Mouse (Mus musculus) stomach, embryonic 16.5 days (tissue): ENCODE measurements around the gene Grm1. TPM values are rescaled to one million over a fixed set of nuclear protein-coding genes. Genes with fewer than 3 reads are reported as not detected.
A peak's percentile ranks its signal among the peaks of the same experiment; 100 is the strongest.

Experiments used
- ATAC-seq: fragments of 200-750 bp; cut with Nextera tagmentation; 2 replicates; pipeline ENCODE4 v1.8.0; 2017; ENCODE audit warnings: moderate number of reproducible peaks, moderate TSS enrichment; ENCODE audit not compliant: insufficient read depth, low FRiP score
- H3K27ac ChIP-seq: fragments of 300-500 bp; sonication (generic); 2 replicates; pipeline ENCODE4 v1.5.1; 2014; ENCODE audit warnings: low read length
- H3K27me3 ChIP-seq: fragments of 300-500 bp; sonication (generic); 2 replicates; pipeline ENCODE4 v1.6.1; 2014; ENCODE audit warnings: low read length, control low read depth, mixed read lengths; ENCODE audit not compliant: control insufficient read depth, insufficient read depth
- H3K36me3 ChIP-seq: fragments of 300-500 bp; sonication (generic); 2 replicates; pipeline ENCODE4 v1.6.1; 2014; ENCODE audit warnings: low read length; ENCODE audit not compliant: control insufficient read depth, insufficient read depth
- H3K4me1 ChIP-seq: fragments of 300-500 bp; sonication (generic); 2 replicates; pipeline ENCODE4 v1.6.1; 2014; ENCODE audit warnings: low read length, control low read depth, mixed read lengths; ENCODE audit not compliant: control insufficient read depth, insufficient read depth
- H3K4me2 ChIP-seq: fragments of 300-500 bp; sonication (generic); 2 replicates; pipeline ENCODE4 v1.6.1; 2014; ENCODE audit warnings: low read depth, low read length, mixed read lengths
- H3K4me3 ChIP-seq: fragments of 300-500 bp; sonication (generic); replicated peaks from 2 replicates; pipeline ENCODE4 v1.5.1; 2014; ENCODE audit warnings: mild to moderate bottlenecking, low read length
- H3K9ac ChIP-seq: fragments of 300-500 bp; sonication (generic); 2 replicates; pipeline ENCODE4 v1.6.1; 2014; ENCODE audit warnings: low read length
- H3K9me3 ChIP-seq: fragments of 300-500 bp; sonication (generic); replicated peaks from 2 replicates; pipeline ENCODE4 v1.6.1; 2016; ENCODE audit warnings: low read length, control low read depth; ENCODE audit not compliant: control insufficient read depth
- WGBS: fragments of 180-500 bp; shearing (Covaris S2); extraction: QIAGEN DNeasy Blood & Tissue Kit; methylation state at CpG from one replicate; pipeline ENCODE4 v1.1.7; 2014; 5-methylcytosine and 5-hydroxymethylcytosine counted together
- polyA plus RNA-seq: library from polyadenylated mRNA; unstranded; fragments of >200 nt; fragmentation: Nextera tagmentation; extraction: Ambion mirVana; gene quantifications from 2 replicates; pipeline ENCODE4 v1.2.1, GENCODE M21; 2015

The Grm1 gene
- polyA plus RNA-seq, 1 experiment from 2014 or later, result 0.05 TPM

GRCm38 (mm10) chr10:10866278-10866677 is 215.9 kb downstream of the Grm1 start:
- Histone ChIP-seq H3K4me3 (no peak overlapping the region), H3K4me2 (no peak overlapping the region), H3K9ac (no peak overlapping the region), H3K27ac (no peak overlapping the region), H3K27me3 (no peaks in the 10 kb centered on the region), H3K4me1 (no peaks in the 10 kb centered on the region), H3K36me3 (no peaks in the 10 kb centered on the region), H3K9me3 (no peaks in the 10 kb centered on the region)
- 71% methylated on average over 2 of the region's 2 CpGs for WGBS
- no peak for ATAC-seq

- WGBS, result 40% methylated on average over 5 of the region's 5 CpGs
Observed at GRCm38 (mm10) chr10:10864759-10865158, 217.4 kb downstream of the Grm1 start.

GRCm38 (mm10) chr10:10847376-10848286 is 234.5 kb downstream of the Grm1 start:
- H3K4me3 ChIP-seq, result no peak overlapping the region
- no peaks in the 10 kb centered on the region for H3K9me3 ChIP-seq
- no peak for ATAC-seq
- H3K4me2 ChIP-seq, result no peak overlapping the region
- no peaks in the 10 kb centered on the region for H3K27me3 ChIP-seq
- 54% methylated on average over 7 of the region's 7 CpGs for WGBS
- H3K4me1 ChIP-seq, result no peaks in the 10 kb centered on the region
- no peak overlapping the region for H3K9ac ChIP-seq
- H3K27ac ChIP-seq, result no peak overlapping the region
- no peaks in the 10 kb centered on the region for H3K36me3 ChIP-seq

More at GRCm38 (mm10) chr10:10864759-10865158, 217.4 kb downstream of the Grm1 start:
- no peaks in the 10 kb centered on the region for H3K4me1 ChIP-seq
- H3K9me3 ChIP-seq, result no peaks in the 10 kb centered on the region
- no peak for ATAC-seq
- H3K36me3 ChIP-seq, result no peaks in the 10 kb centered on the region
- H3K4me2 ChIP-seq, result no peak overlapping the region
- H3K4me3 ChIP-seq, result no peak overlapping the region
- no peak overlapping the region for H3K9ac ChIP-seq
- H3K27me3 ChIP-seq, result no peaks in the 10 kb centered on the region
- H3K27ac ChIP-seq, result no peak overlapping the region

GRCm38 (mm10) chr10:10845059-10845685 is 237.0 kb downstream of the Grm1 start:
- 57% methylated on average over 5 of the region's 5 CpGs for WGBS
- Histone ChIP-seq H3K9me3 (no peaks in the 10 kb centered on the region), H3K27me3 (no peaks in the 10 kb centered on the region), H3K4me2 (no peak overlapping the region), H3K27ac (no peak overlapping the region), H3K4me3 (no peak overlapping the region), H3K4me1 (no peaks in the 10 kb centered on the region), H3K9ac (no peak overlapping the region), H3K36me3 (no peaks in the 10 kb centered on the region)
- ATAC-seq, result peak; percentile 53; the same call in 1 of the 2 replicates

GRCm38 (mm10) chr10:10835406-10835805 is 246.8 kb downstream of the Grm1 start:
- H3K36me3 ChIP-seq, result no peaks in the 10 kb centered on the region
- no peaks in the 10 kb centered on the region for H3K4me1 ChIP-seq
- H3K4me2 ChIP-seq, result no peak overlapping the region
- ATAC-seq, result no peak
- H3K9me3 ChIP-seq, result no peaks in the 10 kb centered on the region
- H3K4me3 ChIP-seq, result no peak overlapping the region
- no peak overlapping the region for H3K9ac ChIP-seq
- H3K27me3 ChIP-seq, result no peaks in the 10 kb centered on the region
- H3K27ac ChIP-seq, result no peak overlapping the region

GRCm38 (mm10) chr10:10834828-10835227 is 247.3 kb downstream of the Grm1 start:
- no peaks in the 10 kb centered on the region for H3K36me3 ChIP-seq
- H3K4me3 ChIP-seq, result no peak overlapping the region
- 72% methylated on average over 3 of the region's 3 CpGs for WGBS
- H3K4me2 ChIP-seq, result no peak overlapping the region
- no peaks in the 10 kb centered on the region for H3K27me3 ChIP-seq
- no peaks in the 10 kb centered on the region for H3K4me1 ChIP-seq
- no peaks in the 10 kb centered on the region for H3K9me3 ChIP-seq
- H3K9ac ChIP-seq, result no peak overlapping the region
- ATAC-seq, result no peak
- no peak overlapping the region for H3K27ac ChIP-seq

GRCm38 (mm10) chr10:10831141-10831540 is 251.0 kb downstream of the Grm1 start:
- WGBS, result 82% methylated on average over 1 of the region's 1 CpGs
- no peaks in the 10 kb centered on the region for H3K27me3 ChIP-seq
- no peak overlapping the region for H3K9ac ChIP-seq
- no peak overlapping the region for H3K27ac ChIP-seq
- H3K4me1 ChIP-seq, result no peaks in the 10 kb centered on the region
- no peaks in the 10 kb centered on the region for H3K9me3 ChIP-seq
- no peaks in the 10 kb centered on the region for H3K36me3 ChIP-seq
- ATAC-seq, result no peak
- H3K4me2 ChIP-seq, result no peak overlapping the region
- H3K4me3 ChIP-seq, result no peak overlapping the region

GRCm38 (mm10) chr10:10827308-10827707 is 254.8 kb downstream of the Grm1 start:
- ATAC-seq, result no peak
- 57% methylated on average over 1 of the region's 1 CpGs for WGBS

GRCm38 (mm10) chr10:10818061-10818460 is 264.1 kb downstream of the Grm1 start:
- WGBS, result 80% methylated on average over 2 of the region's 2 CpGs
- Histone ChIP-seq H3K36me3 (no peaks in the 10 kb centered on the region), H3K9ac (no peak overlapping the region), H3K4me2 (no peak overlapping the region), H3K4me1 (no peaks in the 10 kb centered on the region), H3K27me3 (no peaks in the 10 kb centered on the region), H3K9me3 (no peaks in the 10 kb centered on the region), H3K4me3 (no peak overlapping the region), H3K27ac (no peak overlapping the region)
- no peak for ATAC-seq

More at GRCm38 (mm10) chr10:10827308-10827707, 254.8 kb downstream of the Grm1 start:
- Histone ChIP-seq H3K36me3 (no peaks in the 10 kb centered on the region), H3K27ac (no peak overlapping the region), H3K27me3 (no peaks in the 10 kb centered on the region), H3K9me3 (no peaks in the 10 kb centered on the region), H3K4me2 (no peak overlapping the region), H3K9ac (no peak overlapping the region), H3K4me1 (no peaks in the 10 kb centered on the region), H3K4me3 (no peak overlapping the region)
